Mouse (Mus musculus): Measurements from ENCODE around the gene Ccl6.
A peak's percentile ranks its signal among the peaks of the same experiment; 100 is the strongest.

The Ccl6 gene

GRCm38 (mm10) chr11:83595669-83596455, 3.0 kb upstream of the Ccl6 start:
- DNase-seq, result no peak

- no peak for DNase-seq
These were observed 566 bp upstream of the Ccl6 start for GRCm38 (mm10) chr11:83593453-83593852.

- DNase-seq, result no peak
These were observed 8.7 kb downstream of the Ccl6 start for GRCm38 (mm10) chr11:83584232-83584631.

- DNase-seq, result no peak
These were observed 9.5 kb downstream of the Ccl6 start for GRCm38 (mm10) chr11:83583450-83583754.

- DNase-seq, result no peak
These were observed 10.0 kb downstream of the Ccl6 start for GRCm38 (mm10) chr11:83582626-83583449.

- no peak for DNase-seq
These were observed 11.0 kb downstream of the Ccl6 start for GRCm38 (mm10) chr11:83581626-83582610.

- DNase-seq, result no peak
These were observed 12.1 kb downstream of the Ccl6 start for GRCm38 (mm10) chr11:83580699-83581232.

- no peak for DNase-seq
These were observed 13.9 kb downstream of the Ccl6 start for GRCm38 (mm10) chr11:83578999-83579398.

- no peak for DNase-seq
These were observed 14.6 kb downstream of the Ccl6 start, which contains the start of gene Ccl9 for GRCm38 (mm10) chr11:83578186-83578760. Gene Ccl9, minus strand, starts transcription at chr11:83578636.

GRCm38 (mm10) chr11:83576927-83577555, 15.8 kb downstream of the Ccl6 start:
- DNase-seq, result no peak

- DNase-seq, result no peak
These were observed 20.1 kb downstream of the Ccl6 start for GRCm38 (mm10) chr11:83572834-83573233.

GRCm38 (mm10) chr11:83572223-83572622, 20.7 kb downstream of the Ccl6 start:
- peak; percentile 8 for DNase-seq

GRCm38 (mm10) chr11:83570189-83570588, 22.7 kb downstream of the Ccl6 start:
- DNase-seq, result no peak

GRCm38 (mm10) chr11:83569249-83569648, 23.6 kb downstream of the Ccl6 start:
- no peak for DNase-seq

- no peak for DNase-seq
These were observed 24.1 kb downstream of the Ccl6 start for GRCm38 (mm10) chr11:83568786-83569185.

GRCm38 (mm10) chr11:83568061-83568460, 24.8 kb downstream of the Ccl6 start:
- no peak for DNase-seq

GRCm38 (mm10) chr11:83567311-83567710, 25.6 kb downstream of the Ccl6 start:
- DNase-seq, result no peak

- no peak for DNase-seq
These were observed 26.3 kb downstream of the Ccl6 start for GRCm38 (mm10) chr11:83566617-83567016.

GRCm38 (mm10) chr11:83563754-83564153, 29.1 kb downstream of the Ccl6 start:
- DNase-seq, result peak; percentile 43

GRCm38 (mm10) chr11:83562311-83562887, 30.5 kb downstream of the Ccl6 start:
- DNase-seq, result no peak

GRCm38 (mm10) chr11:83560405-83560804, 32.5 kb downstream of the Ccl6 start:
- no peak for DNase-seq

All from lung, postnatal 10 days (tissue).